Mouse (Mus musculus) heart, embryonic 10.5 days (tissue): Measurements from ENCODE around the gene Smim14. TPM values are rescaled to one million over a fixed set of nuclear protein-coding genes. Genes with fewer than 3 reads are reported as not detected.

Source experiments
- DNase-seq: peaks from one replicate; pipeline ENCODE4 v3.0.0-alpha.2; 2017; ENCODE audit warnings: low spot score
- H3K27ac ChIP-seq: fragments of 300-500 bp; sonication (generic); 2 replicates; pipeline ENCODE4 v1.5.1; 2016; ENCODE audit warnings: mild to moderate bottlenecking
- H3K27me3 ChIP-seq: fragments of 300-500 bp; sonication (generic); 2 replicates; pipeline ENCODE4 v1.6.1; 2016; ENCODE audit warnings: mild to moderate bottlenecking; ENCODE audit not compliant: poor library complexity, insufficient read depth, severe bottlenecking
- H3K36me3 ChIP-seq: fragments of 300-500 bp; sonication (generic); 2 replicates; pipeline ENCODE4 v1.6.1; 2016; ENCODE audit warnings: mild to moderate bottlenecking, moderate library complexity
- H3K4me1 ChIP-seq: fragments of 300-500 bp; sonication (generic); 2 replicates; pipeline ENCODE4 v1.6.1; 2016; ENCODE audit warnings: mild to moderate bottlenecking
- H3K4me3 ChIP-seq: fragments of 300-500 bp; sonication (generic); 2 replicates; pipeline ENCODE4 v1.5.1; 2016; ENCODE audit warnings: mild to moderate bottlenecking, moderate library complexity
- H3K9me3 ChIP-seq: fragments of 300-500 bp; sonication (generic); 2 replicates; pipeline ENCODE4 v1.6.1; 2016; ENCODE audit warnings: mild to moderate bottlenecking, moderate library complexity
- WGBS: fragments of 180-500 bp; shearing (Covaris S2); methylation state at CpG from one replicate; pipeline ENCODE4 v1.1.7; 2016; 5-methylcytosine and 5-hydroxymethylcytosine counted together
- polyA plus RNA-seq: library from polyadenylated mRNA; unstranded; fragments of >200 nt; fragmentation: Nextera tagmentation; extraction: Ambion mirVana; gene quantifications from 2 replicates; pipeline ENCODE4 v1.2.1, GENCODE M21; 2016

Smim14 gene
- 99.0 and 106 TPM in 2 replicates for polyA plus RNA-seq

GRCm38 (mm10) chr5:65536751-65537419 lies at the start of gene Smim14, which contains the start of gene Ube2k:
Gene Smim14, minus strand, starts transcription at chr5:65537184.
Gene Ube2k, plus strand, starts transcription at chr5:65537233.
- no peaks in the 10 kb centered on the region for H3K9me3 ChIP-seq
- peak within 1 kb of the TSS; percentile 97 for H3K4me3 ChIP-seq
- whole genome bisulfite sequencing, result under 1% methylated on average over 66 of the region's 66 CpGs
- peak within 1 kb of the TSS; percentile 96 for H3K27ac ChIP-seq
- H3K36me3 ChIP-seq, result 0 out of 2 replicates have a peak, but pooled peaks cover 3% of the 10 kb centered on the region
- peak; percentile 97 for DNase-seq
- H3K4me1 ChIP-seq, result peaks cover 23% of the 10 kb centered on the region
- no peaks in the 10 kb centered on the region for H3K27me3 ChIP-seq

GRCm38 (mm10) chr5:65586291-65586690 lies 49.3 kb upstream of the Smim14 start:
- no peak overlapping the region for H3K4me3 ChIP-seq
- WGBS, result 87% methylated on average over 5 of the region's 5 CpGs
- no peaks in the 10 kb centered on the region for H3K27me3 ChIP-seq
- no peak overlapping the region for H3K27ac ChIP-seq
- no peak for DNase-seq
- H3K36me3 ChIP-seq, result peaks cover 52% of the 10 kb centered on the region
- no peaks in the 10 kb centered on the region for H3K4me1 ChIP-seq
- H3K9me3 ChIP-seq, result no peaks in the 10 kb centered on the region

- 0 out of 2 replicates have a peak, but pooled peaks cover 4% of the 10 kb centered on the region for H3K4me1 ChIP-seq
- no peak overlapping the region for H3K27ac ChIP-seq
- WGBS, result 75% methylated on average over 3 of the region's 3 CpGs
- DNase-seq, result no peak
- peaks cover 32% of the 10 kb centered on the region for H3K36me3 ChIP-seq
- no peak overlapping the region for H3K4me3 ChIP-seq
- H3K27me3 ChIP-seq, result no peaks in the 10 kb centered on the region
- no peaks in the 10 kb centered on the region for H3K9me3 ChIP-seq
Measured at GRCm38 (mm10) chr5:65578545-65578944, 41.6 kb upstream of the Smim14 start.

- Histone ChIP-seq H3K27me3 (no peaks in the 10 kb centered on the region), H3K9me3 (no peaks in the 10 kb centered on the region), H3K4me3 (no peak overlapping the region), H3K27ac (no peak overlapping the region), H3K4me1 (0 out of 2 replicates have a peak, but pooled peaks cover 4% of the 10 kb centered on the region), H3K36me3 (peaks cover 31% of the 10 kb centered on the region)
- DNase-seq, result no peak
- WGBS, result 83% methylated on average over 2 of the region's 2 CpGs
Measured at GRCm38 (mm10) chr5:65575896-65576295, 38.9 kb upstream of the Smim14 start.

GRCm38 (mm10) chr5:65574876-65575275 lies 37.9 kb upstream of the Smim14 start:
- Histone ChIP-seq H3K9me3 (no peaks in the 10 kb centered on the region), H3K36me3 (peaks cover 26% of the 10 kb centered on the region), H3K4me1 (0 out of 2 replicates have a peak, but pooled peaks cover 4% of the 10 kb centered on the region), H3K27ac (no peak overlapping the region), H3K27me3 (no peaks in the 10 kb centered on the region), H3K4me3 (no peak overlapping the region)
- no peak for DNase-seq
- WGBS, result 84% methylated on average over 2 of the region's 2 CpGs

- Histone ChIP-seq H3K4me3 (no peak overlapping the region), H3K27me3 (no peaks in the 10 kb centered on the region), H3K4me1 (peaks cover 10% of the 10 kb centered on the region; the same call in 1 of the 2 replicates), H3K27ac (no peak overlapping the region), H3K9me3 (no peaks in the 10 kb centered on the region), H3K36me3 (peaks cover 13% of the 10 kb centered on the region)
- DNase-seq, result no peak
- 88% methylated on average over 2 of the region's 2 CpGs for WGBS
Measured at GRCm38 (mm10) chr5:65565486-65565885, 28.5 kb upstream of the Smim14 start.

GRCm38 (mm10) chr5:65561125-65561893 lies 24.3 kb upstream of the Smim14 start:
- DNase-seq, result peak; percentile 79
- Histone ChIP-seq H3K9me3 (no peaks in the 10 kb centered on the region), H3K4me3 (no peak overlapping the region), H3K27me3 (no peaks in the 10 kb centered on the region), H3K36me3 (no peaks in the 10 kb centered on the region), H3K27ac (no peak overlapping the region), H3K4me1 (peaks cover 20% of the 10 kb centered on the region)
- WGBS, result 36% methylated on average over 20 of the region's 20 CpGs

GRCm38 (mm10) chr5:65557109-65557508 lies 20.1 kb upstream of the Smim14 start:
- Histone ChIP-seq H3K36me3 (peaks cover 17% of the 10 kb centered on the region), H3K4me1 (peaks cover 20% of the 10 kb centered on the region), H3K27ac (no peak overlapping the region), H3K27me3 (no peaks in the 10 kb centered on the region), H3K4me3 (no peak overlapping the region), H3K9me3 (no peaks in the 10 kb centered on the region)
- DNase-seq, result no peak

- Histone ChIP-seq H3K27ac (no peak overlapping the region), H3K9me3 (no peaks in the 10 kb centered on the region), H3K36me3 (peaks cover 30% of the 10 kb centered on the region), H3K27me3 (no peaks in the 10 kb centered on the region), H3K4me3 (no peak overlapping the region), H3K4me1 (peaks cover 12% of the 10 kb centered on the region; the same call in 1 of the 2 replicates)
- DNase-seq, result no peak
- WGBS, result 93% methylated on average over 1 of the region's 1 CpGs
Measured at GRCm38 (mm10) chr5:65549677-65550076, 12.7 kb upstream of the Smim14 start.

- Histone ChIP-seq H3K27ac (no peak overlapping the region), H3K27me3 (no peaks in the 10 kb centered on the region), H3K9me3 (no peaks in the 10 kb centered on the region), H3K4me3 (no peak overlapping the region), H3K4me1 (peaks cover 6% of the 10 kb centered on the region; the same call in 1 of the 2 replicates), H3K36me3 (peaks cover 17% of the 10 kb centered on the region)
- DNase-seq, result no peak
- 86% methylated on average over 2 of the region's 2 CpGs for WGBS
Measured at GRCm38 (mm10) chr5:65544616-65545015, 7.6 kb upstream of the Smim14 start.

GRCm38 (mm10) chr5:65543491-65543890 lies 6.5 kb upstream of the Smim14 start:
- no peaks in the 10 kb centered on the region for H3K9me3 ChIP-seq
- 90% methylated on average over 1 of the region's 1 CpGs for WGBS
- no peak for DNase-seq
- H3K27ac ChIP-seq, result no peak overlapping the region
- H3K27me3 ChIP-seq, result no peaks in the 10 kb centered on the region
- peaks cover 13% of the 10 kb centered on the region for H3K36me3 ChIP-seq
- H3K4me1 ChIP-seq, result peaks cover 15% of the 10 kb centered on the region
- H3K4me3 ChIP-seq, result no peak overlapping the region

GRCm38 (mm10) chr5:65541889-65542288 lies 4.9 kb upstream of the Smim14 start:
- peaks cover 11% of the 10 kb centered on the region for H3K36me3 ChIP-seq
- WGBS, result 85% methylated on average over 3 of the region's 3 CpGs
- peaks cover 17% of the 10 kb centered on the region for H3K4me1 ChIP-seq
- no peaks in the 10 kb centered on the region for H3K27me3 ChIP-seq
- no peak overlapping the region for H3K27ac ChIP-seq
- no peak overlapping the region for H3K4me3 ChIP-seq
- no peaks in the 10 kb centered on the region for H3K9me3 ChIP-seq
- DNase-seq, result no peak

GRCm38 (mm10) chr5:65539786-65540185 lies 2.8 kb upstream of the Smim14 start:
- no peak for DNase-seq
- H3K27me3 ChIP-seq, result no peaks in the 10 kb centered on the region
- H3K36me3 ChIP-seq, result peaks cover 3% of the 10 kb centered on the region; the same call in 1 of the 2 replicates
- H3K4me1 ChIP-seq, result peaks cover 23% of the 10 kb centered on the region
- H3K4me3 ChIP-seq, result no peak overlapping the region; the same call in 1 of the 2 replicates
- H3K27ac ChIP-seq, result no peak overlapping the region
- no peaks in the 10 kb centered on the region for H3K9me3 ChIP-seq
- WGBS, result 92% methylated on average over 3 of the region's 3 CpGs
